Comparison of ENCODE assay signal across 35 mouse cellular contexts in genomic region chr12:71053486-71053885, GRCm38 (mm10). TPM values are rescaled to one million over a fixed set of nuclear protein-coding genes. Genes with fewer than 3 reads are reported as not detected.
"Had no signal": no experiment of that assay in that cellular context is flagged by ENCODE, and none has a peak within 500 bp of the region (broad histone marks: within the 10 kb centered on the region; RNA-seq: fewer than 3 reads in every experiment).

No protein-coding gene starts in this region.

- H3K4me2 ChIP-seq: heart, embryonic 11.5 days; heart, embryonic 13.5 days; heart, embryonic 15.5 days; hindbrain, embryonic 12.5 days; hindbrain, embryonic 14.5 days; intestine, embryonic 15.5 days; limb, embryonic 12.5 days; liver, embryonic 13.5 days; liver, embryonic 15.5 days had no signal

- H3K9ac ChIP-seq: heart, embryonic 13.5 days; heart, embryonic 15.5 days; hindbrain, embryonic 12.5 days; hindbrain, embryonic 14.5 days; intestine, embryonic 15.5 days; limb, embryonic 12.5 days; liver, embryonic 13.5 days; liver, embryonic 15.5 days; liver, postnatal 0 days had no signal

- H3K4me3 ChIP-seq: gastrocnemius, adult 2 months; heart, adult 2 months; heart, embryonic 13.5 days; heart, embryonic 15.5 days; hindbrain, embryonic 10.5 days; hindbrain, embryonic 12.5 days; intestine, embryonic 15.5 days; left cerebral cortex, adult 2 months; limb, embryonic 10.5 days; limb, embryonic 12.5 days; liver, embryonic 13.5 days; liver, embryonic 15.5 days had no signal

- ATAC-seq: hindbrain, embryonic 16.5 days; inflammation-experienced regulatory T-cells, adult 6 months; intestine, embryonic 15.5 days; intestine, postnatal 0 days; liver, postnatal 0 days had no signal

- H3K36me3 ChIP-seq: intestine, embryonic 15.5 days had no signal

- H3K27ac ChIP-seq: gastrocnemius, adult 2 months; heart, adult 2 months; heart, embryonic 13.5 days; heart, embryonic 15.5 days; hindbrain, embryonic 10.5 days; hindbrain, embryonic 12.5 days; hindbrain, embryonic 14.5 days; intestine, embryonic 15.5 days; limb, embryonic 10.5 days; limb, embryonic 12.5 days; liver, embryonic 13.5 days; liver, embryonic 15.5 days had no signal

- H3K9me3 ChIP-seq: heart, embryonic 13.5 days; heart, embryonic 15.5 days; hindbrain, embryonic 10.5 days; hindbrain, embryonic 12.5 days; intestine, embryonic 15.5 days; limb, embryonic 10.5 days; limb, embryonic 12.5 days; liver, embryonic 13.5 days; liver, embryonic 15.5 days had no signal

- H3K27me3 ChIP-seq: heart, embryonic 13.5 days; heart, embryonic 15.5 days; hindbrain, embryonic 12.5 days; intestine, embryonic 15.5 days; limb, embryonic 12.5 days; liver, embryonic 13.5 days; liver, embryonic 15.5 days had no signal

- H3K4me1 ChIP-seq: hindbrain, embryonic 10.5 days; intestine, embryonic 15.5 days; limb, embryonic 10.5 days; limb, embryonic 12.5 days had no signal

- DNase-seq: gastrocnemius, postnatal 10 days; gastrocnemius, postnatal 25 days; heart, adult 2 months; heart, postnatal 36 days; kidney, adult 18-20 months; kidney, adult 8-10 months; liver, embryonic 13.5 days; liver, postnatal 0 days had no signal

RNA-seq across cellular contexts. Expression of gene Tomm20l, which starts 57.7 kb away (rescaled TPM):
- total RNA-seq: gastrocnemius, adult 2 months; gastrocnemius, postnatal 10 days; gastrocnemius, postnatal 25 days; gastrocnemius, postnatal 4 days; granulocyte monocyte progenitor cell, adult 5-6 weeks; layer of hippocampus, adult 8-10 months; layer of hippocampus, postnatal 10 days; layer of hippocampus, postnatal 25 days; left cerebral cortex, adult 2 months; left cerebral cortex, postnatal 14 days; left cerebral cortex, postnatal 36 days had no signal
- polyA plus RNA-seq: frontal cortex, adult 2 months; heart, adult 2 months; heart, postnatal 0 days; hindbrain, embryonic 10.5 days; hindbrain, embryonic 12.5 days; hindbrain, embryonic 14.5 days; hindbrain, embryonic 16.5 days; inflammation-experienced regulatory T-cells, adult 6 months; intestine, embryonic 15.5 days; intestine, postnatal 0 days; kidney, embryonic 14.5 days; kidney, embryonic 16.5 days; limb, embryonic 10.5 days; limb, embryonic 12.5 days; limb, embryonic 14.5 days; liver, embryonic 13.5 days; liver, embryonic 15.5 days; liver, postnatal 0 days had no signal
